Mouse (Mus musculus): Measurements from ENCODE around the gene Lrrk1. TPM values are rescaled to one million over a fixed set of nuclear protein-coding genes. Genes with fewer than 3 reads are reported as not detected.
A peak's percentile ranks its signal among the peaks of the same experiment; 100 is the strongest.

The Lrrk1 gene
- polyA plus RNA-seq, 1 experiment from 2014 or later, result 2.7 TPM

DNA sequence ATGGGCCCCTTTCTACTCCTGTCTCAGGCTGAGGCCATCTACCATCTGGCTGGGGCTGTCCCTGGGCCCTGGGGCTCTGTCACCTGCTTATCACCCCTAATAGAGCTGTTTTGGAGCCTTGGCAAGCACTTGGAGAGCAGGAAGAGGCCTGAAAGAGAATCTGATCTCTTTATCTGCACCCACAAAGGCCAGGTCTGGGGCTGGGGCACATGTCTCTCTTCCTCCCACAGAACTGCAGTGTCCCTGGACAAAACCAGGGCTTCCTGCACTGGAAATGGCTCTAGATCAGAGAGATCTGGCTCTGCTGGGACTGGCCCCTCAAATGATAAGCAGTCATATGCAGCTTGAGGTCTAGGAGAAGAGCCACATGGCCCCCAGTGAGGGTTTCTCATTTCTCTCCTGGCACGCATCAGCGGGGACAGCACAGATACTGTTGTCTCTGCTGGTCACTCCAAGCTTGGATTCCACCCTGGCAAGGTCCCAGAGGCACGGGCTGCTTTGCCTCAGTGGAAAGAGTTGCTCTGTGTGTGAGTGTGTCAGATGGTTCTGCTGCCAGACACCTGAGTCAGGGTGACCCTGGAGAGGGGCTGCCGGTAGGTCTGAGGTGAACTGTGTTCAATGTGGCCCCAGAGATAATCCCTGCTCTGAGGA lies 200.4 kb downstream of the Lrrk1 start:
- WGBS, result 80% methylated on average over 4 of the region's 4 CpGs

DNA sequence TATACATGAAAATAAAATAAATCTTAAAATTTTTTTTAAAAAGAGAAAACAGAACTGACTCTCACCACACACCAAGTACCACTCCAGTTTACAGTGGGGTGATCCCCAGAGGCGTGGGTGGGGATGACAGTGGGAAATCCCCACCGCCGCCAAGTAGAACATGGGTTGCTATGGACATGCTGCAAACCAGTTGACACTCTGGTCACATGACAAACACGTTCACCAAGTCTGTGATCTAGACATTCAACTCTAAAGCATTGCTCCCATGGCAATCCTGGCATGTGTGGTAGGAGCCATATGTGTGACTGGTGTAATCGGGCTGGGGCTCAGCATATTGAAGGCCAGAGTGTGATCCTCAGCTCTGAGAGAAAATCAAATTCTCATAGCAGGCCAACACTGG lies 202.8 kb downstream of the Lrrk1 start:
- H3K9ac ChIP-seq (replicated peaks; ENCODE audit: low read depth, low read length), result no peak overlapping the region
- H3K4me2 ChIP-seq (ENCODE audit: low read length), result no peak overlapping the region
- no peak overlapping the region for H3K27ac ChIP-seq (ENCODE audit: low read length)
- no peak for ATAC-seq
- no peaks in the 10 kb centered on the region for H3K9me3 ChIP-seq (ENCODE audit: control insufficient read depth, low read length)
- H3K27me3 ChIP-seq (replicated peaks; ENCODE audit: control insufficient read depth, insufficient read depth, low read length), result no peaks in the 10 kb centered on the region
- H3K4me3 ChIP-seq (replicated peaks; ENCODE audit: low read length), result no peak overlapping the region
- no peaks in the 10 kb centered on the region for H3K36me3 ChIP-seq (ENCODE audit: control insufficient read depth, insufficient read depth)
- 74% methylated on average over 5 of the region's 5 CpGs for WGBS
- H3K4me1 ChIP-seq (replicated peaks; ENCODE audit: control insufficient read depth, insufficient read depth, low read length), result no peaks in the 10 kb centered on the region

More for the DNA sequence above, 200.4 kb downstream of the Lrrk1 start:
- no peak overlapping the region for H3K27ac ChIP-seq (ENCODE audit: low read length)
- H3K4me2 ChIP-seq (ENCODE audit: low read length), result no peak overlapping the region
- no peaks in the 10 kb centered on the region for H3K9me3 ChIP-seq (ENCODE audit: control insufficient read depth, low read length)
- H3K9ac ChIP-seq (replicated peaks; ENCODE audit: low read depth, low read length), result no peak overlapping the region
- ATAC-seq, result no peak
- no peaks in the 10 kb centered on the region for H3K27me3 ChIP-seq (replicated peaks; ENCODE audit: control insufficient read depth, insufficient read depth, low read length)
- H3K4me1 ChIP-seq (replicated peaks; ENCODE audit: control insufficient read depth, insufficient read depth, low read length), result no peaks in the 10 kb centered on the region
- no peaks in the 10 kb centered on the region for H3K36me3 ChIP-seq (ENCODE audit: control insufficient read depth, insufficient read depth)
- no peak overlapping the region for H3K4me3 ChIP-seq (replicated peaks; ENCODE audit: low read length)

GRCm38 (mm10) chr7:66184026-66184425 lies 204.1 kb downstream of the Lrrk1 start:
- Histone ChIP-seq H3K36me3 (ENCODE audit: control insufficient read depth, insufficient read depth) (no peaks in the 10 kb centered on the region), H3K4me3 (replicated peaks; ENCODE audit: low read length) (no peak overlapping the region), H3K27ac (ENCODE audit: low read length) (no peak overlapping the region), H3K27me3 (replicated peaks; ENCODE audit: control insufficient read depth, insufficient read depth, low read length) (no peaks in the 10 kb centered on the region), H3K9ac (replicated peaks; ENCODE audit: low read depth, low read length) (no peak overlapping the region), H3K4me1 (replicated peaks; ENCODE audit: control insufficient read depth, insufficient read depth, low read length) (no peaks in the 10 kb centered on the region), H3K9me3 (ENCODE audit: control insufficient read depth, low read length) (no peaks in the 10 kb centered on the region), H3K4me2 (ENCODE audit: low read length) (no peak overlapping the region)
- 87% methylated on average over 4 of the region's 4 CpGs for WGBS
- ATAC-seq, result no peak

- H3K4me3 ChIP-seq (replicated peaks; ENCODE audit: low read length), result no peak overlapping the region
- 51% methylated on average over 8 of the region's 8 CpGs for WGBS
- no peaks in the 10 kb centered on the region for H3K9me3 ChIP-seq (ENCODE audit: control insufficient read depth, low read length)
- no peak overlapping the region for H3K27ac ChIP-seq (ENCODE audit: low read length)
- no peaks in the 10 kb centered on the region for H3K36me3 ChIP-seq (ENCODE audit: control insufficient read depth, insufficient read depth)
- no peak for ATAC-seq
- no peak overlapping the region for H3K9ac ChIP-seq (replicated peaks; ENCODE audit: low read depth, low read length)
- H3K4me1 ChIP-seq (replicated peaks; ENCODE audit: control insufficient read depth, insufficient read depth, low read length), result no peaks in the 10 kb centered on the region
- H3K27me3 ChIP-seq (replicated peaks; ENCODE audit: control insufficient read depth, insufficient read depth, low read length), result no peaks in the 10 kb centered on the region
- H3K4me2 ChIP-seq (ENCODE audit: low read length), result no peak overlapping the region
These were observed 204.7 kb downstream of the Lrrk1 start for GRCm38 (mm10) chr7:66183404-66183803.

GRCm38 (mm10) chr7:66182075-66182715 lies 206.0 kb downstream of the Lrrk1 start:
- ATAC-seq, result no peak
- Histone ChIP-seq H3K9me3 (ENCODE audit: control insufficient read depth, low read length) (no peaks in the 10 kb centered on the region), H3K27ac (ENCODE audit: low read length) (no peak overlapping the region), H3K4me3 (replicated peaks; ENCODE audit: low read length) (no peak overlapping the region), H3K9ac (replicated peaks; ENCODE audit: low read depth, low read length) (no peak overlapping the region), H3K36me3 (ENCODE audit: control insufficient read depth, insufficient read depth) (no peaks in the 10 kb centered on the region), H3K4me1 (replicated peaks; ENCODE audit: control insufficient read depth, insufficient read depth, low read length) (no peaks in the 10 kb centered on the region), H3K4me2 (ENCODE audit: low read length) (no peak overlapping the region), H3K27me3 (replicated peaks; ENCODE audit: control insufficient read depth, insufficient read depth, low read length) (no peaks in the 10 kb centered on the region)
- 78% methylated on average over 7 of the region's 7 CpGs for WGBS

DNA sequence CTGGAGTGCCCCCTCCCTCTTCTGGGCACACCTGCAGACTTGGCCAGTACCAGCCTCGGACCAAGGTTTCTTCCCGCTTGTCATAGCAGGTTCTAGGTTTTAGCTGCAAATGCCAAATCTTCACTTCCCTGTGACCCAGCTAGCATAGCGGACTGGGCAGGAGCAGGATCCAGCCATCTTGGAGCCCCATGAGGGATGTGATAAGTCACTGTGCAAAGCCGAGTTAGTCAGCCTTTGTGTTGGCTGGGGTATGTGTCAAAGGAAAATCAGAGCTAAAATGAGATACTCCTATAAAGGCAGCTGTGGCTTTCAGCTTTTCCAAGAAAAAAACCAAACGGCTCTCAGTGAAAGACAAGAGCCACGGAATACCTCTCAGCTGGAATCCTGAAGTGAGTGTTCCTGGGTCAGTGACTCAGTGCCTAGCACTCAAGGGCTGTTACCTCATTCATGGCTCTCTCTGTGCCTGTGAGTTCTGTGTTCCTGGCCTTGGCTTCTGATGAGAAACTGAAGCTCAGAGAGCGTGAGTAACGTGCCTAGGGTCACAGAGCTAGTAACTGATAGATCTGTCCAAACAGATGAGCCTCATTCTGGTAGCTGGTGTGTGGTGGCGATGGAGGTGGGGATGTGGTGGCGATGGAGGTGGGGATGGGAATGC lies 207.3 kb downstream of the Lrrk1 start:
- WGBS, result 81% methylated on average over 10 of the region's 10 CpGs
- no peak overlapping the region for H3K27ac ChIP-seq (ENCODE audit: low read length)

GRCm38 (mm10) chr7:66180260-66180659 lies 207.9 kb downstream of the Lrrk1 start:
- H3K27me3 ChIP-seq (replicated peaks; ENCODE audit: control insufficient read depth, insufficient read depth, low read length), result no peaks in the 10 kb centered on the region
- no peaks in the 10 kb centered on the region for H3K4me1 ChIP-seq (replicated peaks; ENCODE audit: control insufficient read depth, insufficient read depth, low read length)
- no peaks in the 10 kb centered on the region for H3K9me3 ChIP-seq (ENCODE audit: control insufficient read depth, low read length)
- ATAC-seq, result no peak
- no peaks in the 10 kb centered on the region for H3K36me3 ChIP-seq (ENCODE audit: control insufficient read depth, insufficient read depth)
- no peak overlapping the region for H3K4me2 ChIP-seq (ENCODE audit: low read length)
- 86% methylated on average over 3 of the region's 3 CpGs for WGBS
- H3K4me3 ChIP-seq (replicated peaks; ENCODE audit: low read length), result no peak overlapping the region
- no peak overlapping the region for H3K9ac ChIP-seq (replicated peaks; ENCODE audit: low read depth, low read length)
- no peak overlapping the region for H3K27ac ChIP-seq (ENCODE audit: low read length)

More for the DNA sequence above, 207.3 kb downstream of the Lrrk1 start:
- no peak overlapping the region for H3K4me3 ChIP-seq (replicated peaks; ENCODE audit: low read length)
- H3K9ac ChIP-seq (replicated peaks; ENCODE audit: low read depth, low read length), result no peak overlapping the region
- H3K4me1 ChIP-seq (replicated peaks; ENCODE audit: control insufficient read depth, insufficient read depth, low read length), result no peaks in the 10 kb centered on the region
- no peaks in the 10 kb centered on the region for H3K9me3 ChIP-seq (ENCODE audit: control insufficient read depth, low read length)
- H3K36me3 ChIP-seq (ENCODE audit: control insufficient read depth, insufficient read depth), result no peaks in the 10 kb centered on the region
- no peaks in the 10 kb centered on the region for H3K27me3 ChIP-seq (replicated peaks; ENCODE audit: control insufficient read depth, insufficient read depth, low read length)
- ATAC-seq, result no peak
- H3K4me2 ChIP-seq (ENCODE audit: low read length), result no peak overlapping the region

GRCm38 (mm10) chr7:66179711-66180110 lies 208.4 kb downstream of the Lrrk1 start:
- Histone ChIP-seq H3K36me3 (ENCODE audit: control insufficient read depth, insufficient read depth) (no peaks in the 10 kb centered on the region), H3K4me2 (ENCODE audit: low read length) (no peak overlapping the region), H3K9me3 (ENCODE audit: control insufficient read depth, low read length) (no peaks in the 10 kb centered on the region), H3K4me1 (replicated peaks; ENCODE audit: control insufficient read depth, insufficient read depth, low read length) (no peaks in the 10 kb centered on the region), H3K27me3 (replicated peaks; ENCODE audit: control insufficient read depth, insufficient read depth, low read length) (no peaks in the 10 kb centered on the region), H3K27ac (ENCODE audit: low read length) (no peak overlapping the region), H3K4me3 (replicated peaks; ENCODE audit: low read length) (no peak overlapping the region), H3K9ac (replicated peaks; ENCODE audit: low read depth, low read length) (no peak overlapping the region)
- WGBS, result 73% methylated on average over 7 of the region's 7 CpGs
- ATAC-seq, result no peak

GRCm38 (mm10) chr7:66179120-66179581 lies 209.0 kb downstream of the Lrrk1 start:
- H3K4me1 ChIP-seq (replicated peaks; ENCODE audit: control insufficient read depth, insufficient read depth, low read length), result no peaks in the 10 kb centered on the region
- no peaks in the 10 kb centered on the region for H3K36me3 ChIP-seq (ENCODE audit: control insufficient read depth, insufficient read depth)
- WGBS, result 61% methylated on average over 10 of the region's 10 CpGs
- no peaks in the 10 kb centered on the region for H3K27me3 ChIP-seq (replicated peaks; ENCODE audit: control insufficient read depth, insufficient read depth, low read length)
- no peak overlapping the region for H3K4me3 ChIP-seq (replicated peaks; ENCODE audit: low read length)
- ATAC-seq, result peak; percentile 66
- H3K9ac ChIP-seq (replicated peaks; ENCODE audit: low read depth, low read length), result no peak overlapping the region
- H3K27ac ChIP-seq (ENCODE audit: low read length), result no peak overlapping the region
- H3K9me3 ChIP-seq (ENCODE audit: control insufficient read depth, low read length), result no peaks in the 10 kb centered on the region
- H3K4me2 ChIP-seq (ENCODE audit: low read length), result no peak overlapping the region

Data from forebrain, embryonic 16.5 days (tissue).